Mouse (Mus musculus) natural killer cell, adult 2 months (primary cell): ENCODE measurements at regions not wholly inside any gene's neighbourhood (a gene's known extent, or its start where the extent isn't known, plus 50 kb on each side); places are given as distances from the start of the nearest gene placed in this dataset.

Experiments
- DNase-seq, 2 experiments: peaks; one replicate each; pipeline ENCODE4 v3.0.0; 2022; ENCODE audit warnings: low spot score in 2 of 2

GRCm38 (mm10) chr4:142306076-142306475 lies 66.9 kb upstream of the Kazn start:
- DNase-seq, result no peak

GRCm38 (mm10) chr4:142303374-142304020 lies 64.3 kb upstream of the Kazn start:
- no peak for DNase-seq

GRCm38 (mm10) chr4:142302724-142303120 lies 63.5 kb upstream of the Kazn start:
- no peak for DNase-seq

- DNase-seq, result no peak
Measured at GRCm38 (mm10) chr4:142302041-142302723, 63.0 kb upstream of the Kazn start.

- DNase-seq, result no peak
Measured at GRCm38 (mm10) chr4:142298770-142299337, 59.7 kb upstream of the Kazn start.

- DNase-seq, result no peak
Measured at GRCm38 (mm10) chr4:142292760-142293159, 53.6 kb upstream of the Kazn start.

GRCm38 (mm10) chr4:142292334-142292733 lies 53.1 kb upstream of the Kazn start:
- DNase-seq, result no peak

GRCm38 (mm10) chr4:142291366-142291765 lies 52.2 kb upstream of the Kazn start:
- DNase-seq, result no peak
